ENCODE assay signal across 16 mouse cellular contexts in the genomic region with DNA sequence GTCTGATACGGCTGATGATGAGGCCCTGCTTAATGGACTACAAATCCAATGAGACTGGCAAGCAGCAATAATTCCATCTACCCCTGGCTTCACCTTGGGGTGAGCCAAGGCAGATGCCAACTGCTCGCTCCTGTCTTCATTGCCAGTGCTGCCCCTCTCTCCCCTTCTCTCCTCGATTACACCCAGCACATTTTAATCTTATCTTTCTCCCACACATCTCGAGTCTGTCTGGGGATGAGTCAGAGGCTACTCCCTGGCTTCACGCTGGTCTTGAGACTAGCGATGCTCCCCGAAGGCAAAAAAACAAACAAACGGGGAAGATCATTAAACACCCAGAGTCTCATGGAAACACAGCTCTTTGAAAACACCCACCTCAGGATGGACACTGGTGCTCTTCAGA. TPM values are rescaled to one million over a fixed set of nuclear protein-coding genes. Genes with fewer than 3 reads are reported as not detected.
A peak's percentile ranks its signal among the peaks of the same experiment; 100 is the strongest.
DNase-seq lines count a peak whose midpoint lies in the region; ATAC-seq and TF ChIP-seq lines count a peak whose summit lies in the region.
"Had no signal": no experiment of that assay in that cellular context is flagged by ENCODE, and none has a peak within 500 bp of the region (broad histone marks: within the 10 kb centered on the region; RNA-seq: fewer than 3 reads in every experiment).

No protein-coding gene starts in this region.

- peaks cover 29% of the 10 kb centered on the region for H3K4me1 ChIP-seq in heart, embryonic 12.5 days (replicated peaks)
- no peaks in the 10 kb centered on the region for H3K4me1 ChIP-seq in stomach, embryonic 14.5 days (ENCODE audit: control insufficient read depth, insufficient read depth, low read length)
- H3K4me1 ChIP-seq in stomach, postnatal 0 days (replicated peaks; ENCODE audit: control insufficient read depth, insufficient read depth) = no peaks in the 10 kb centered on the region
- no peaks in the 10 kb centered on the region for H3K4me1 ChIP-seq in stomach, embryonic 15.5 days
- H3K4me1 ChIP-seq: forebrain, embryonic 13.5 days had no signal

- H3K4me2 ChIP-seq in heart, embryonic 12.5 days = peak overlapping the region; percentile 22; the same call in 1 of the 2 replicates
- no peak overlapping the region for H3K4me2 ChIP-seq in stomach, embryonic 14.5 days (replicated peaks; ENCODE audit: low read depth, low read length)
- no peak overlapping the region for H3K4me2 ChIP-seq in stomach, postnatal 0 days (replicated peaks; ENCODE audit: low read depth)
- no peak overlapping the region for H3K4me2 ChIP-seq in stomach, embryonic 15.5 days
- H3K4me2 ChIP-seq: forebrain, embryonic 13.5 days; hindbrain, embryonic 14.5 days; kidney, embryonic 15.5 days; limb, embryonic 15.5 days; midbrain, embryonic 11.5 days had no signal

- no peaks in the 10 kb centered on the region for H3K27me3 ChIP-seq in heart, embryonic 12.5 days (replicated peaks)
- H3K27me3 ChIP-seq in stomach, embryonic 14.5 days (ENCODE audit: control insufficient read depth, insufficient read depth, low read length) = no peaks in the 10 kb centered on the region
- no peaks in the 10 kb centered on the region for H3K27me3 ChIP-seq in stomach, postnatal 0 days (ENCODE audit: control insufficient read depth, insufficient read depth, low read length)
- no peaks in the 10 kb centered on the region for H3K27me3 ChIP-seq in stomach, embryonic 15.5 days (replicated peaks)
- H3K27me3 ChIP-seq: CH12.LX; forebrain, embryonic 13.5 days; kidney, embryonic 15.5 days; limb, embryonic 15.5 days had no signal

- H3K4me3 ChIP-seq in heart, embryonic 12.5 days = no peak overlapping the region
- H3K4me3 ChIP-seq in stomach, embryonic 14.5 days (ENCODE audit: low read depth, low read length) = no peak overlapping the region
- no peak overlapping the region for H3K4me3 ChIP-seq in stomach, postnatal 0 days (ENCODE audit: low read depth, low read length)
- H3K4me3 ChIP-seq in stomach, embryonic 15.5 days (replicated peaks) = no peak overlapping the region
- H3K4me3 ChIP-seq: forebrain, embryonic 13.5 days; kidney, embryonic 15.5 days; limb, embryonic 15.5 days had no signal

- intact Hi-C loops in heart, postnatal 10 days (cut with DNase I) = no loop called here

- WGBS in heart, embryonic 12.5 days = 29% methylated on average over 8 of the region's 8 CpGs
- 52% methylated on average over 8 of the region's 8 CpGs for WGBS in stomach, embryonic 14.5 days
- WGBS in stomach, postnatal 0 days = 42% methylated on average over 8 of the region's 8 CpGs
- 47% methylated on average over 8 of the region's 8 CpGs for WGBS in stomach, embryonic 15.5 days

- ATAC-seq in heart, embryonic 12.5 days (ENCODE audit: insufficient number of reproducible peaks, low FRiP score) = peak; percentile 85
- ATAC-seq in stomach, embryonic 14.5 days (ENCODE audit: insufficient number of reproducible peaks, insufficient read depth, low FRiP score, low read depth) = peak; percentile 61; the same call in 1 of the 2 replicates
- ATAC-seq in stomach, postnatal 0 days (ENCODE audit: low FRiP score, low TSS enrichment) = no peak
- peak; percentile 77 for ATAC-seq in erythroid progenitor cell, adult 5-6 weeks (replicated peaks; ENCODE audit: low FRiP score, poor library complexity, severe bottlenecking)
- ATAC-seq in stomach, embryonic 15.5 days (ENCODE audit: insufficient read depth, low FRiP score, low read depth) = peak; percentile 81; the same call in 1 of the 2 replicates
- ATAC-seq: forebrain, embryonic 13.5 days had no signal

- DNase-seq in heart, postnatal 10 days = no peak
- DNase-seq in stomach, postnatal 0 days (ENCODE audit: low spot score) = no peak
- no peak for DNase-seq in gastrocnemius, postnatal 4 days (ENCODE audit: low spot score in 2 of 2)
- no peak for DNase-seq in urinary bladder, postnatal 25 days (ENCODE audit: low spot score)
- DNase-seq: embryo, embryonic 11 days; thymus, adult 2 months had no signal

- TF ChIP-seq CTCF in stomach, postnatal 0 days (IDR thresholded peaks at IDR 0.05; ENCODE audit: low read depth) = no peak

- no peak for TF ChIP-seq EP300 in stomach, postnatal 0 days (optimal IDR thresholded peaks at IDR 0.05)

- H3K27ac ChIP-seq in heart, embryonic 12.5 days (ENCODE audit: poor library complexity, severe bottlenecking) = peak overlapping the region; percentile 48; the same call in 1 of the 2 replicates
- H3K27ac ChIP-seq in stomach, embryonic 14.5 days (ENCODE audit: low read length) = no peak overlapping the region
- H3K27ac ChIP-seq in stomach, postnatal 0 days (replicated peaks) = no peak overlapping the region
- H3K27ac ChIP-seq in stomach, embryonic 15.5 days = no peak overlapping the region
- H3K27ac ChIP-seq: forebrain, embryonic 13.5 days; hindbrain, embryonic 14.5 days; kidney, embryonic 15.5 days; limb, embryonic 15.5 days had no signal

- H3K9ac ChIP-seq in heart, embryonic 12.5 days = no peak overlapping the region
- no peak overlapping the region for H3K9ac ChIP-seq in stomach, embryonic 14.5 days (replicated peaks; ENCODE audit: low read depth, low read length)
- H3K9ac ChIP-seq in stomach, postnatal 0 days (ENCODE audit: low read length) = no peak overlapping the region
- no peak overlapping the region for H3K9ac ChIP-seq in stomach, embryonic 15.5 days
- H3K9ac ChIP-seq: forebrain, embryonic 13.5 days; hindbrain, embryonic 14.5 days; kidney, embryonic 15.5 days; limb, embryonic 15.5 days had no signal

- no peaks in the 10 kb centered on the region for H3K9me3 ChIP-seq in heart, embryonic 12.5 days (replicated peaks)
- H3K9me3 ChIP-seq in stomach, embryonic 14.5 days (ENCODE audit: control insufficient read depth, low read depth, low read length) = no peaks in the 10 kb centered on the region
- H3K9me3 ChIP-seq in stomach, postnatal 0 days (ENCODE audit: control insufficient read depth, low read length) = no peaks in the 10 kb centered on the region
- no peaks in the 10 kb centered on the region for H3K9me3 ChIP-seq in stomach, embryonic 15.5 days
- H3K9me3 ChIP-seq: forebrain, embryonic 13.5 days; kidney, embryonic 15.5 days; limb, embryonic 15.5 days had no signal

- peaks cover 25% of the 10 kb centered on the region for H3K36me3 ChIP-seq in heart, embryonic 12.5 days
- peaks cover 8% of the 10 kb centered on the region for H3K36me3 ChIP-seq in stomach, embryonic 14.5 days (ENCODE audit: control insufficient read depth, insufficient read depth, low read length)
- peaks cover 5% of the 10 kb centered on the region; the same call in 1 of the 2 replicates for H3K36me3 ChIP-seq in stomach, postnatal 0 days (ENCODE audit: control insufficient read depth, insufficient read depth, low read length)
- peaks cover 10% of the 10 kb centered on the region; the same call in 1 of the 2 replicates for H3K36me3 ChIP-seq in stomach, embryonic 15.5 days

RNA-seq across cellular contexts. Expression of a gene that starts 16.0 kb away (rescaled TPM):
- 4.5 and 5.8 TPM in 2 replicates for polyA plus RNA-seq in heart, embryonic 12.5 days (2016; fragmentation: Nextera tagmentation; extraction: Ambion mirVana)
- 10 to 100 TPM; 44.1 to 68.3 TPM for total RNA-seq in heart, postnatal 10 days (2021)
- 10.2 and 10.5 TPM in 2 replicates for polyA plus RNA-seq in stomach, embryonic 14.5 days (2014; fragmentation: Nextera tagmentation; extraction: Ambion mirVana)
- polyA plus RNA-seq in stomach, postnatal 0 days (2015; fragmentation: Nextera tagmentation; extraction: Ambion mirVana) = 7.6 and 8.0 TPM in 2 replicates
- total RNA-seq in erythroid progenitor cell, adult 5-6 weeks (2015; ENCODE audit: low replicate concordance) = 112 and 118 TPM in 2 replicates
- total RNA-seq in erythroid progenitor cell, adult 5-6 weeks (2017; ENCODE audit: low replicate concordance) = 181 and 233 TPM in 2 replicates
- 7.4 and 8.7 TPM in 2 replicates for polyA plus RNA-seq in stomach, embryonic 15.5 days (2015; fragmentation: Nextera tagmentation; extraction: Ambion mirVana)
- total RNA-seq in gastrocnemius, postnatal 4 days (2021) = 10 to 100 TPM; 43.8 to 46.4 TPM
